In the genomic region with DNA sequence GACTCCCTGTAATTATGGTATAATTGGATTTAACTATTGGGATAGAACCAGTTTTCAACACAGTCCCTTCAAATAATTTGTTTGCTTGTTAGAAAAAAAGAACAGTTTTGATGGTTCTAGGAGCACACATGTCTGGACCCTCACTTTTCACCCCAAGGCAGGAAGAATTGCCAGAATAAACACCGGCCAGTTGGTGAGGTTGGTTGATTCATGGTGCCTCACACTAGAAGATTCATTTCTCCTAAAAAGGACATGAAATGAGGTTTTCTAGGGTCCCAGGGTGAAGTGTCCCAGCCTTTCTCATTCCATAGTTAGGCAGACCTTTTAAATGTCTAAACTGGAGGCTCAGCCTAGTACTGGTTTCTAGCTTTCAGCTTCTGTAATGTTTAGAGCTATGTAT, we compare ENCODE assay signal across 30 mouse cellular contexts.
DNase-seq lines count a peak whose midpoint lies in the region; ATAC-seq and TF ChIP-seq lines count a peak whose summit lies in the region.
"Had no signal": no experiment of that assay in that cellular context is flagged by ENCODE, and none has a peak within 500 bp of the region (broad histone marks: within the 10 kb centered on the region; RNA-seq: fewer than 3 reads in every experiment).

No protein-coding gene starts in this region.

- no peak overlapping the region for H3K9ac ChIP-seq in kidney, embryonic 15.5 days
- no peak overlapping the region for H3K9ac ChIP-seq in embryonic facial prominence, embryonic 15.5 days
- H3K9ac ChIP-seq in stomach, embryonic 16.5 days (ENCODE audit: low read length), result no peak overlapping the region
- H3K9ac ChIP-seq: forebrain, embryonic 15.5 days; hindbrain, embryonic 12.5 days; liver, embryonic 13.5 days had no signal

- peaks cover 21% of the 10 kb centered on the region for H3K4me1 ChIP-seq in kidney, embryonic 15.5 days
- peaks cover 65% of the 10 kb centered on the region for H3K4me1 ChIP-seq in embryonic facial prominence, embryonic 15.5 days
- H3K4me1 ChIP-seq in stomach, embryonic 16.5 days (ENCODE audit: control insufficient read depth, insufficient read depth, low read length), result peaks cover 27% of the 10 kb centered on the region
- H3K4me1 ChIP-seq: forebrain, embryonic 15.5 days; liver, embryonic 13.5 days had no signal

- no peak overlapping the region for H3ac ChIP-seq in C2C12 (ENCODE audit: control insufficient read depth, insufficient read length, low read depth)

- no peak overlapping the region for H3K4me2 ChIP-seq in kidney, embryonic 15.5 days
- H3K4me2 ChIP-seq in embryonic facial prominence, embryonic 15.5 days (replicated peaks), result no peak overlapping the region
- no peak overlapping the region for H3K4me2 ChIP-seq in stomach, embryonic 16.5 days (ENCODE audit: low read depth, low read length)
- H3K4me2 ChIP-seq: forebrain, embryonic 15.5 days; heart, embryonic 11.5 days; hindbrain, embryonic 12.5 days; liver, embryonic 13.5 days had no signal

- no peak for DNase-seq in kidney, postnatal 36 days
- no peak for DNase-seq in spleen, postnatal 36 days (ENCODE audit: low spot score in 2 of 2)
- DNase-seq: adrenal gland, postnatal 14 days; B cell, adult 2 months; cerebellum, adult 11 months; cerebellum, adult 9-10 months; cerebellum, postnatal 36 days; gastrocnemius, postnatal 25 days; heart, postnatal 36 days; kidney, postnatal 10 days; left cerebral cortex, postnatal 4 days; liver, embryonic 13.5 days; lung, adult 18-20 months; lung, postnatal 14 days; midbrain, embryonic 14.5 days; right cerebral cortex, postnatal 25 days had no signal

- ATAC-seq in kidney, embryonic 15.5 days (replicated peaks; ENCODE audit: low FRiP score), result no peak
- no peak for ATAC-seq in embryonic facial prominence, embryonic 15.5 days (ENCODE audit: insufficient number of reproducible peaks, low FRiP score, low TSS enrichment, low read depth)
- no peak for ATAC-seq in stomach, embryonic 16.5 days (ENCODE audit: insufficient read depth, low FRiP score)
- no peak for ATAC-seq in CD4-positive, CD25-positive, alpha-beta regulatory T cell, adult 4 months
- ATAC-seq: forebrain, embryonic 15.5 days; hindbrain, postnatal 0 days; intestine, embryonic 16.5 days had no signal

- H3K9me3 ChIP-seq in kidney, embryonic 15.5 days (replicated peaks), result no peaks in the 10 kb centered on the region
- H3K9me3 ChIP-seq in embryonic facial prominence, embryonic 15.5 days (replicated peaks), result no peaks in the 10 kb centered on the region
- no peaks in the 10 kb centered on the region for H3K9me3 ChIP-seq in stomach, embryonic 16.5 days (replicated peaks; ENCODE audit: control insufficient read depth, low read length)
- H3K9me3 ChIP-seq: forebrain, embryonic 10.5 days; forebrain, embryonic 15.5 days; G1E; hindbrain, embryonic 12.5 days; liver, embryonic 13.5 days had no signal

- no peak for TF ChIP-seq CTCF in C2C12 (IDR thresholded peaks at IDR 0.05; ENCODE audit: control insufficient read depth, insufficient read depth, insufficient read length)

- H3K79me2 ChIP-seq in C2C12 (ENCODE audit: control insufficient read depth, insufficient read depth), result no peaks in the 10 kb centered on the region

- H3K79me3 ChIP-seq in C2C12 (ENCODE audit: low read depth), result no peaks in the 10 kb centered on the region

- H3K4me3 ChIP-seq in kidney, embryonic 15.5 days (replicated peaks), result no peak overlapping the region
- H3K4me3 ChIP-seq in C2C12 (ENCODE audit: insufficient read depth, poor library complexity, severe bottlenecking), result no peak overlapping the region
- no peak overlapping the region for H3K4me3 ChIP-seq in embryonic facial prominence, embryonic 15.5 days (replicated peaks)
- no peak overlapping the region for H3K4me3 ChIP-seq in stomach, embryonic 16.5 days (replicated peaks; ENCODE audit: low read length)
- H3K4me3 ChIP-seq: forebrain, embryonic 10.5 days; forebrain, embryonic 15.5 days; hindbrain, embryonic 12.5 days; layer of hippocampus, adult 2 months; liver, embryonic 13.5 days had no signal

- WGBS in kidney, embryonic 15.5 days, result 47% methylated on average over 1 of the region's 1 CpGs
- 57% methylated on average over 1 of the region's 1 CpGs for WGBS in embryonic facial prominence, embryonic 15.5 days
- 59% methylated on average over 1 of the region's 1 CpGs for WGBS in stomach, embryonic 16.5 days

- H3K27ac ChIP-seq in kidney, embryonic 15.5 days, result 0 out of 2 replicates have a peak overlapping the region, but pooled peaks have one; percentile 46
- peak overlapping the region; percentile 88 for H3K27ac ChIP-seq in embryonic facial prominence, embryonic 15.5 days (replicated peaks)
- peak overlapping the region; percentile 74 for H3K27ac ChIP-seq in stomach, embryonic 16.5 days (ENCODE audit: low read length)
- H3K27ac ChIP-seq: forebrain, embryonic 10.5 days; forebrain, embryonic 15.5 days; hindbrain, embryonic 12.5 days; hindbrain, postnatal 0 days; layer of hippocampus, adult 2 months; liver, embryonic 13.5 days had no signal

- no peaks in the 10 kb centered on the region for H3K36me3 ChIP-seq in kidney, embryonic 15.5 days
- H3K36me3 ChIP-seq in C2C12 (ENCODE audit: control insufficient read depth, insufficient read depth), result no peaks in the 10 kb centered on the region
- no peaks in the 10 kb centered on the region for H3K36me3 ChIP-seq in embryonic facial prominence, embryonic 15.5 days
- H3K36me3 ChIP-seq in stomach, embryonic 16.5 days (ENCODE audit: control insufficient read depth, insufficient read depth, low read length), result no peaks in the 10 kb centered on the region
- H3K36me3 ChIP-seq: forebrain, embryonic 10.5 days; forebrain, embryonic 15.5 days; G1E; hindbrain, embryonic 12.5 days; liver, embryonic 13.5 days had no signal

- H3K27me3 ChIP-seq in kidney, embryonic 15.5 days, result no peaks in the 10 kb centered on the region
- no peaks in the 10 kb centered on the region for H3K27me3 ChIP-seq in C2C12 (ENCODE audit: control insufficient read depth, insufficient read depth, insufficient read length)
- no peaks in the 10 kb centered on the region for H3K27me3 ChIP-seq in embryonic facial prominence, embryonic 15.5 days
- no peaks in the 10 kb centered on the region for H3K27me3 ChIP-seq in stomach, embryonic 16.5 days (ENCODE audit: control insufficient read depth, insufficient read depth, low read length)
- H3K27me3 ChIP-seq: forebrain, embryonic 15.5 days; hindbrain, embryonic 12.5 days; liver, embryonic 13.5 days; Patski had no signal

TF ChIP-seq in C2C12, 6 proteins besides CTCF, POLR2A, EP300 and RAD21:
- TF ChIP-seq MAX (IDR thresholded peaks at IDR 0.05) (no peak), MYOD1 (IDR thresholded peaks at IDR 0.05; ENCODE audit: control insufficient read depth, insufficient read length, low read depth) (peak; percentile 74)
